Mouse (Mus musculus): Measurements from ENCODE around the gene Dpt. TPM values are rescaled to one million over a fixed set of nuclear protein-coding genes. Genes with fewer than 3 reads are reported as not detected.

Dpt gene
- polyA plus RNA-seq, 1 experiment from 2014 or later, result 0.28 TPM

Other genes with a start within 250 kb of the Dpt start
- not detected in 2 replicates for gene Xcl1, start 138.9 kb downstream of the Dpt start, polyA plus RNA-seq (2016; fragmentation: Nextera tagmentation; extraction: Ambion mirVana)